Mouse (Mus musculus): ENCODE data around the gene Tom1l2.

Tom1l2 gene

DNA sequence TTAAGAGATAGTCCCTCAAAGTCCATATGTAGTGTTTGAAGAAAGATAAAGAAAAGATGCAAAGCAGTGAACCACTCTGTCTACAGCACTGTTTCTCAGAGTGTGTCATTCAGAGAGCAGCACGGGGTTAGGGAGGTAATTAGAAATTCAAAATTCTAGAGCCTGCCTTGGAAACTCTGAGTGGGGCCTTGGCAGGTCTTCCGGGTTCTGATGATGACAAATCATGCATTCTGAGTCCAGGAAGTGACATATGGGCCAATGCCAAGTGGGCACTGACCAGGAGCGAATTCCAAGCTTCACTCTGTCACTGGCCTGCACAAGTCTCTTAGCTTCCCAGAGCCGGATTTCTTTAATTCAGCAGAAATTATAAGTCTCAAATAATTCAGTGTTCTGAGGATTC lies 6.2 kb downstream of the Tom1l2 start:
- no peak for DNase-seq (ENCODE audit: low read depth, low spot score)

DNA sequence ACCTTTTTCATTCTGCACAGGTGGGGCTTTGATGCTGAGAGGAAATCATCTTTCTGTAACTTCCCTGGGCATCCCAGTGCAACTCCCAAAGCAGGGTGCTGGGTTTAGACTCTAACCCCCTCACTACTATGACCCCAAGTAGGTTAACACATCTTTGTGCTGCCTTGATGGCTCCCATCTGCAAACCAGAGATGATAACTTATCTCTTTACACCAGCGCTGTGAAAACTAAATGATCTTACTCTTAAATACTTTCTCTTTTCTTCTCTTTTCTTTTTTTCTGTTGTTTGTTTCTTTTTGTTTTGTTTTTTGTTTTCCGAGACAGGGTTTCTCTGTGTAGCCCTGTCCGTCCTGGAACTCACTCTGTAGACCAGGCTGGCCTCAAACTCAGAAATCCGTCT lies 6.8 kb downstream of the Tom1l2 start:
- DNase-seq (ENCODE audit: low read depth, low spot score) = no peak

DNA sequence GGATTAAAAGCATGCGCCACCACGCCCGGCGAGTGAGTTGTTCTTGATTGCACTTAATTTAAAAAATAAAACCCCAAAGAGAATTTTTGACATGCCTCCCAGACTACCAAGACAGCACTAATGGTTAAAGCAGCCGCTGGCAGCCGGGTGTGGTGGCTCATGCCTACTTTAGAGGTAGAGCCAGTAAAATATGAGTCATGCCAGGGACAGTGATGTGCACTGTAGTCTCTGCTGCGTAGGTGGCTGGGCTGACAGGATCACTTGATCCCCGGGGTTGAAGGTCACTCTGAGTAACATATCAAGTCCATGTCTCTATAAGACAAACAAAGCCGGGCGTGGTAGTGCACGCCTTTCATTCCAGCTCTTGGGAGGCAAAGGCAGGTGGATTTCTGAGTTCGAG lies 13.3 kb downstream of the Tom1l2 start:
- DNase-seq (ENCODE audit: low read depth, low spot score) = peak; percentile 78

DNA sequence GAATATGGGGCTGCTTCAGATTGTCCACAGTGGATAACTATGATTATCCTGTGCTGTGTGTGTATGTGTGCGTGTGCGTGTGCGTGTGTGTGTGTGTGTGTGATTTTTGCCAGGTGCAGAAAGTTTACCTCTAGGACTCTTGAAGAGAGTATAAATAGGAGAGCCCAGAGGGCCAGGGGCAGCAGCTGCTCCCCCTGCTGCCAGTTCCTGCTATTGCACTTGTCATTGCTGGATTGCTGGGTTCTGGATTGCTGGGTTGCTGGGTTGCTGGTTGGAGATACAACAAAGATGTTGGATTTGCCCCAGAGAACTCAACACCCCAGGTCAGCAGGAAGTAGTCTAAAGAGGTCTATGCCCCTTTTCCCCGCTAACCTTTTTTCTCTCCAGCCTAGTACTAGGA lies 14.4 kb downstream of the Tom1l2 start:
- DNase-seq (ENCODE audit: low read depth, low spot score) = peak; percentile 67

DNA sequence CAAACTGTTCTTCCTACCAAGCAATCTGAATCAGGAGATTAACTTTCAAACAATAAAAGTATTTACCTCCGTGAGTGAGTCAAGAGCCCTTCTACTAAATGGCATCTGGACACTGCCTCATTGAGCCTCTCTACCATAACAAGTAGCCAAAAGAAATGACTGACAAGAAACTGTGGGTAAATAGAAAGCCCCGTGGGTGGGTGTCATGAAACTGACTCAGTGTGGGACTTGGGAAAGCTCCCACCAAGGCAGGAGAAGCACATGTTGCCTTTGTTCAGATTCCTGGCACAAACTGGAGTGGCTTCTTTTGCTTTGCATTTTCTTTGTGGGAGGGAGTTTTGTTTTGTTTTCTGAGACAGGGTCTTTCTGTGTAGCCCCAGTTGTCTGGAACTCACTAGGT lies 16.9 kb downstream of the Tom1l2 start:
- DNase-seq (ENCODE audit: low read depth, low spot score) = no peak

DNA sequence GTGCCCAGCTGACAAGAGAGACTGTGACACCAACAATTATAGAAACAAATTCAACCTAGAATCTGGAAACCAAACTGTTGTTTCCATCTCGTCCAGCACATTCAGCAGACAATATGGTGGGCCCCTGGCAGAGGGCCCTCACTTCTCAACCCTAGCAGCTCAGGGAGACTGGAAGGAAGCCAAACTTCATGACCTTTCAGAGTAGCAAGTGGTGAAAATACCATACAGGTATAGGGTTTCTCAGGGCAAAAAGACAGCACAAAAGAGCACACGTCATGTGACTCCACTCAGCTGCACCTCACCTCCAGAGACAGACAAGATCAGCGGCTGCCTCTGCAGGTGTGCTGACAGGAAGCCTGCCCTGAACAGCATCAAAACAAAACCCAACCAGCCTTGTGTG lies 18.6 kb downstream of the Tom1l2 start:
- no peak for DNase-seq (ENCODE audit: low read depth, low spot score)

DNA sequence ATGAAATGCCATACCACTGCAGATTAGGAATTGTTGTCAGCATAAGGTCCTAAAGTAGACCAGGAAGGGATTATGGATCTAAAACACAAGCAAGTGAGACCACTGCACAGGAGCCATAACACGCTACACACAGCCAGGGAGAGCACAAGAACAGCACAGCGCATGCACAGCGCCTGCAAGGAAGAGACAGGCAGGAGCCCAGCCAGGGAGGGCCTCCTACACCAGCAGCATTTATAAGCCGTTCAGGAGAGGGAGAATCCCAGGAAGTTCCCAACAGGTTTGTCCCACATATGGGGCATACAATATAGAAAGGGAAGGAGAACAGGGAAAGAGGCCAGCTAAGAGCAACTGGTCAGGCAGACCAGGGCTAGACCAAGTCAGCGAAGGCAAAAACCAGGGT lies 19.2 kb downstream of the Tom1l2 start:
- no peak for DNase-seq (ENCODE audit: low read depth, low spot score)

DNA sequence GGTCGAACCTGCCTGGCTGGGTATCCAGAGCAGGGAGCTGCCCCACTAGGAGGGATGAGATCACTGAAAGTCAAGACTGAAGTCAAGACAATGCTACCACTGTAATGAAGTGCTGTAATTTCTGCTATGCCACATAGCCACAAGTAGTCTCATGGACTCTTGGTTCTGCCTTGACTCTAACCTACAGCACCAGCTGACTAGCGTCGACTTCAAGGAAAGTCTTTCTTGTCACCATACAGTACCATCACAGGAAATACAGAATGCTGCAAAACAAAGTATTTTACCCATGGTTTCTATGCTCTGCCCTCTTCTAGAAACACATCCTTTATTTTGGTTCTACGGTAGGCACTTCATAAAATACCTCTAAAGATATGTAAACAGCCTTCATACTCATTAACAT lies 22.2 kb downstream of the Tom1l2 start:
- no peak for DNase-seq (ENCODE audit: low read depth, low spot score)

DNA sequence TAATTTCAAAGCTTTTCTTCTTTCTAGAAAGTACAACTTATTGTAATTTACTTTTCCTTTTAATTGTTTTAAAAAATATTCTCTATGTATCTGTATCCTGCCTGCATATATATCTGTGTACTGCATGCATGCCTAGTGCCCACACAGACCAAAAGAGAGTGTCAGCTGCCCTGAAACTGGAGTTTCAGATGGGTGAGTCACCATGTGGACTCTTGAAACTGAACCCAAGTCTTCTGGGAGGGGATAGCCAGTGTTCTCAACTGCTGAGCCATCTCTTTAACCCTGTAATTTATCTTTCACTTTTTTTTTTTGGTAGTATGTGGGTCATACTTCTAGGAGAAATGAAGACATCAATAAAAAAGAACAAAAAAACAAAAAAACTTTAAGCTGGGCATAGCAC lies 29.0 kb downstream of the Tom1l2 start:
- no peak for DNase-seq (ENCODE audit: low read depth, low spot score)

DNA sequence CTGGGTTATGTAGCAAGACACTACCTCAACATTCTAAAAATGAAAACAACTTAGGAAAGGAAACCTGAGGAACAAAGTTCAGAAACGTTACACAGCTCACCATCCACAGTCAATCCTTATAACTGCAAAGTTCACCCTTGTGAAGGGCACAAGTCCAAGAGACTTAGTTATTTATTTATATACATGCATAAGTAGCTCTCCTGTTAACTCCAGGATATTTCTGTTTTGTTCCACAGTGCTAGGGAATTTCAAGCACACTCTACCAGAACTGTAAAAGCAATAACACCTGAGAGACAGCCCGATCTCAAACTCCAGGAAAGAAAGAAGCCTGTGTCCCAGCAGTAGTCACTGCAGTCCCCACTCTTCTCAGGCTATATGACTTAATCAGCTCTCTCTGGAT lies 31.3 kb downstream of the Tom1l2 start:
- DNase-seq (ENCODE audit: low read depth, low spot score) = no peak

DNA sequence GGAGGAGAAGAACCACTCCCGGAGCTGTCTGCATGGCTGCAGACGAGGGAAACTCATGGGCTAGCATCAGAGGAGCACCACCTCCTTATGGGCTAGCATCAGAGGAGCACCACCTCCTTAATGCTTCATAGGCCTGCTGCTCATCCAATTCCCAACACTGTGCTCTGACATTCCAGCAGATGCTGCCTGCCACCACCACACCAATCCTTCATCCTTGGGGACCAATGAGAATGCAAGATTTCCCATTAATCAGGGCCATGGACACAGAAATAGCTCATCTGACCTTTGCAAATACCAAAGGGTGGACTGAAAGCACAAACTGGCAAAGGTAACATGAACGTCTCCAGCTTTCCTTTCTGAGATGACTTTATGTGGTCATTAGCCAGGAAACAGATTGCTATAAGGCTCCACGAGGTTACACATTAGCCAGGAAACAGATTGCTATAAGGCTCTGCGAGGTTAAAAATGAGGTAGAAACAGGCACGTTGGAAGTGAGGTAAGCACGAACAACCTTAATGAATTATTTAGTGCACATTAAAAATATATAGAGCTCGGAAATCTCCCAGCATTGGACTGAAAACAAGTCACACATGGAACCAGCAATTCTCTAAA lies 32.2 kb downstream of the Tom1l2 start:
- DNase-seq (ENCODE audit: low read depth, low spot score) = no peak

DNA sequence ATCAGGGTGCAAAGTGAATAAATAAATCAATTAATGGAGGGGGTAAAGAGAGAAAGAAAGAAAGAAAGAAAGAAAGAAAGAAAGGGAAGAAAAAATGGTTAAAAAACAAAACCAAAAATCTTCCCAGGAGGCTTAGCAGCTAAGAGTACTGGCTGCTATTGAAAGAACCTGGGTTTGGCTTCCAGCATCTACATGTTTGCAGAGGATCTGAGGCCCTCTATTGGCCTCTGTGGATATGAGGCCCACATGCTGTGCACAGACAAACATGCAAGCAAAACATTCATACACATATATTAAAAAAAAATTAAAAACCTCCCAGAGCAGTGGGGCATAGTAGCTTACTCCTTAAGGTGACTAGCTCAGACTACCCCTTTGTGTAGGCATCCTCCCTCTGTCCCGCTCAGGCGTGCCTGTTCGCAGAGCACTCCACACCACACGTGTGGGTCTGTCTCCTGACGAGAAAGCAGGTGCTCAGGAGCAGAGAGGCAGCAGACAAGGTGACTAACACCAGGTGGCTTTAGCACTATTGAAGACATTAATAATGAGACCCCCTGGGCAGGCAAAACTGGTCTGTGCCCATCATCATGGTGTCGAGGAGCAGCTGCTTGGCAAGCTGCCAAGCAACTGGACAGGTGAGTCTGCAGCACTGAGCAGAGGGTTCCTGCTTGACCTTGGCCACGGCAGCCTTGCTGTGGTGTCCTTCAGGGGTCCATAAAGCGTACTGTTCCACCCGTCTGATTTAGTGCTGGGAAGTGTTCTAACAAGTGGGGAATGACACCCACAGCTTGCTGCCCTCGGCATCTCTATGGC lies 33.2 kb downstream of the Tom1l2 start:
- DNase-seq (ENCODE audit: low read depth, low spot score) = no peak

DNA sequence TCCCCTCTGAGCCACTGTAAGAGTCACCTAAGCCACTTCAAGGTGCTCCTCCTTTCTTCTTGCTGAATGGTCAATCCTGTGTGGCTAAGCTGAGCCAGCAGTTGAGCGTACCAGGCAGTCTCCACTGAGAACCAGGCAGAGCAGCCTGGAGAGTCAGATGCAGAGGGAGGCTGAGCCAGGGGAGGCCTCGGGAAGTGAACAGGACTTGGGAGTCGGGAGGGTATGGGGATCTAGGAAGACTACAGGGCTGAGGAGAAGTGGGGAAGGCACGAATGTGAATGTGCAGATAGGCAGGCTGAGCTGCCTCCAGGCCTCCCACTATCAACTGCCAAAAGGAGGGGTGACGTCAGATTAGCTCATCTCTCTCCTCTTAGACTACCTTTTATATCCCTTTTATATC lies 34.0 kb downstream of the Tom1l2 start:
- no peak for DNase-seq (ENCODE audit: low read depth, low spot score)

DNA sequence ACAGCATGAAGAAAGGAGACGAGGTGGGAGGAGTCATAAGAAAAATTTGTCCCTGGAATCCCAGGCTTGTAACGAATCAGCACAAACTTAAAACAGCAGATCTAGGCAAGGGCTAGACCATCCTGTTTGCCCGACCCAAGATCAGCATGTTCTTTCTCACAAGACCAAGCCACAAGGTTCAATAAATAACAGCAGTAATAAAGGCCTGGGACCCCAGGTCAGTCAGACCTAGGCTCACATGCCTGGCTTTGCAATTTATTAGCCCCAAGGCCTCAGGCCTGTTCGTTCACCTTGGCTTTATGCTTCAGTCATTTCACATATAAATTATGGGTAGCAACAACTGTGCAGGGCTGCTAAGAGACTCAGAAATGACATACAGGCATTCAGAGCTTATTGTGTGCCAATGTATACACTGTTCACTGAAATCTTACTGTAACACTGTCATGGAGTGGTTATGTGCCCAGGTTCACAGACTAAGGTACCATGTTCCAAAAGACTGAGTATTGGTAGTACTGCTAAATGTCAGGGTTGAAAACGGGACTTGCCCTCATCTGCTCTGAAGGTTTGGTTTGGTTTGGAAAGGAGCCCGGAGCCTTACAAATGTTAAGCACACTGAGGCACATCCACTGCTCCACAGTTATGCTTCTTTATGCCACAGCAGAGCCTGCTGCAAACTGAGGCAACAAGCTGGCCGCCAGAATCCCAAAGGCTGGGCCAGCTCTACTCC lies 35.2 kb downstream of the Tom1l2 start:
- no peak for DNase-seq (ENCODE audit: low read depth, low spot score)

DNA sequence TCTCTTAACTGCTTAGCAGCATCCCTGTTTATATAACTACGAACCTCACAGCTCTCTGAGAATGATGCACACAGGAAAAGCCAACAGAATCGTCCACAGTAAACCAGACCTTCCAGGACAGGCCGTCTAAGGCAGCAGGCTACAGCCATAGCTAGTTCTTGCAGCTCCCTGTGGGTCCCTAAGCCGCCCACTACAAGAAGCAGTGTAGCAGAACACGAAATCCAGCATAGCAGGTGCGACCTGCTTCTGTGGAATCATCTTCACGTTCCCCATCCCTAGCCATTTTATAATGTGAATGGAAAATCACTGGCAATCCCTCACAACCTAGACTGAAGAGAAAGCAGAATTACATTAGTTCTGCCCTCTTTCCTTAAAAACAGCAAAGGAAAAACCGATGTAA lies 35.8 kb downstream of the Tom1l2 start:
- DNase-seq (ENCODE audit: low read depth, low spot score) = no peak

DNA sequence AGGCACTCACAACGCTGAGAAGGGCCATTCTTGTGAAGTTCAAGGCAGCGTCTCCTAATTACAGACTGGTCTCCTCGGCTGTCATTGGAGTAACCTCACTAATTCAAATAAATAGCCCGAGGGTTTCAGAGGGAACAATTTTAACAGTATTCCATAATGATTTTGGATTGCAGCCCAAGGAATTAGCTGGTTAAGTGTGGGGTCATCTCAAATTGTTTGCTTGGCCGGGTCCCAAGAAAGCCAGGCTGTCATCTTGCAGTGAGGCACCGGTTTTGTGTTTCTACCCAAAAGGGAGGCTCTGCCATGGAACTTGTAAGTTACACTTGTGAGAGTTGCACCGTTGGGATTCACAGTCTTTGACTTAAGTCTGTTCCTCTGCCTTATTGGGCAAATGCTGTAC lies 36.5 kb downstream of the Tom1l2 start:
- DNase-seq (ENCODE audit: low read depth, low spot score) = no peak

DNA sequence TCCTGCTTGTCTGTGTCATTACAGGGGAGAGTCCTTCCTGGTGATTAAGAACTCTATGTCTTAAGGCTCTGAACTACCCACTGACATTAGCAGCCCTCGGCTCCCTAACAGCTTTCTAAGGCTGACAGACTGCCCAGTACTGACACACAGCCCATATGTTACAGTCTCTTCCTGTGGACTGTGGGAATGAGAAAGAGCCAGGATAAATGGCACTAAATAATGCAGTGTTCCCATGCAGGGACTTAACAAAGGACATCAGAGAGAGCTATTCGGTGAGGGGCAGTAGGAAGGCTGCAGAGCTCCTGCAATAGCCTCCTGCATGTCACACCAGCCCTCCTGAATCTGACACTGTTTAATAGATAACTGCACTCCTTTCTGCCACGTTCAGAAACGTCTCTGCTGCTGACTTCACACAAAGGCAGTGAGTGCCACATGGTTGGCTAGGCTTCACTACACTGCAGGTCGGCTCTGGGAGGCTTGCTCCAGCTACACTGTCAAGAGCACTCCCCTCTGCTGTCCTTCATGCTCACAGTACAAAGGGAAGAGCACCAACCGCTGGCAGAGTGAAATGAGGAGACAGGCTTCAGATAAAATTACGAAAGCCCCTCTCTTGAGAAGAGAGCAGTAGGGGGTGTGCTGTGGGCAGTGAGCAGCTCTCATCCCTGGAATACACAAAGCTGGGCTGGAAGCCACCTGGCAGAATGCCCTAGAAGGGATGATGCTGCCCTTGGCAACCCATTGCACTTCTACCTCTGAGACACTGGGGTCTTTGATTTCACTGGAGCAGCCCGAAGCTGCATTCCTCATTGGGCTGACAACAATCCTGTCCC lies 41.5 kb downstream of the Tom1l2 start:
- DNase-seq (ENCODE audit: low read depth, low spot score) = no peak

DNA sequence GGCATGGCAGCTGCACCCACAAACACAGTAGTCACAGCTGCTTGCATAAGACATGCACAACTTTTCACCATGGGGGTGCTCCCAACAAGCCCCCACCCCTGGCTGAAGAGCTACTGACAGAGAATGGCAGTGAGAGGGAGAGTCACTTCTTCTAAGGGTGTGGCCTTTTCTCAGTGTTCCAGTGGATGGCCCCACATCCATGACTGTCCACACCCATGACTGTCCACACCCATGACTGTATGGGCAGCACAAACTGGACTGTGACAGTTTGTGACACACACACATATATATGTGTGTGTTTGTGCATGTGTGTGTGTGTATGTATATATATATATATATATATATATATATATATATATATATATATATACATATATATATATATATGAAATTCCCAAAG lies 42.8 kb downstream of the Tom1l2 start:
- no peak for DNase-seq (ENCODE audit: low read depth, low spot score)

DNA sequence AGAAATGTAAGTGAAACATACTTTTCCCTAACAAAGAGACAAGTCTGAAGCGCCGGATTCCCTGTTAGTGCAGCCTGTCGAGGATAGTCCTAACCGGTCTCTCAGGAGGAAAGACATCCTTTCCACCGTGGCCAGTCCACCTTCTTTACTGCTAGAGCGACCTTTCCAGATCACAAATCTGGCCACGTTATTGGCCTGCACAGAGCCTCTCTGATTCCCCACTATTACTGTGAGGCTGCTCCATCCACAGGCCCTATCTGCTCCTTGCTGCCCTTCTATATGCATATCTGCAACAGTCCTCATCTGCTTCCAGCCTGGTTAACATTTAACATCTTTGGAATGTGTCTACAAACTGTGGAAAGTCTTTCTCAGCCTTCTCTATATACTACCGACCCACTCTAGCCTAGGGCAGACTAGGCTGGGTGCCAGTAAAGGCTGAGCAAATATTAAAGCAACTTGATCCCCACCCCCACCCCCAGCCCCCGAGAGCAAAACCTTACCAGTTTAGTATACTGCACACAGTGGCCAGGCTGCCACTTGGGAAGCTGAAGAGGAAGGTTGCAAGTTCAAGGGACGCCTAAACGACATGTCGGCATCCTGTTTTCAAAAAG lies 44.1 kb downstream of the Tom1l2 start:
- DNase-seq (ENCODE audit: low read depth, low spot score) = no peak

DNA sequence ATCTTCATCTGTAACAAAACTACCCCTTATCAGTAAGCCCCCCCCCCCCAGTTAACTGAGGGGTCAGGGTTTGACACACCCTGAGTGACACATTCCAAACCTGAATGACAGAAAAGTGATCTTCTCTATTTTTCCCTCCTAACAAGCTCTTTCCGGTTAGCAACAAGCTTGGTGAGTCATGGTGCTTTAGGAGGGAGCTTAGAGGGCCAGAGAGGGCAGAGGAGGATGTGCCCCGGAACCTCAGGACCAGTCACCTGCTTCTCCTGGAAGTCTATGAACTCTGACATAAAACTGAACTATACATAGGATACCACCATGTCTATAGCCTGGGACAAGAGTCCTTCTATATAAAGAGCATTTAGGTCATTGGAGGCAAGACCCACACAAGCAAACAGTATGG lies 44.6 kb downstream of the Tom1l2 start:
- no peak for DNase-seq (ENCODE audit: low read depth, low spot score)

DNA sequence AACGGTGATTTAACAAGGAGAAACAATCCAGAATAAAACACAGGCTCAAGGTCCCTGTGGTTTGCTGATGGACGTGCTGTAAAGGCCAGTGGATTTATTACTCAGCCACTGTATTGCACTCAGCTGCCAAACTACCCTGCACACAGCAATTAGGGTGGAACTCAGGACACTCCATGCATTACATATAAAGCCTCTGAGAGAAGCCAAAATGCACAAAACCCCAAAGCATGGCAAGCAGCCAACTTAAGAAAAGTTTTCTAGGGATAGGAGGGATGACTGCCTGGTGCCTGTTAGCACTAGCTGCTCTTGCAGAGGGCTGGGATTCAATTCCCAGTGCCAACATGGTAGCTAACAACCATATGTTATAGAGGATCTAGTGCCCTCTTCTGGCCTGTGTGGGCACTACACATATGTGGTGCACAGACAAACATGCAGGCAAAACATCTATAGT lies 45.3 kb downstream of the Tom1l2 start:
- DNase-seq (ENCODE audit: low read depth, low spot score) = peak; percentile 65

DNA sequence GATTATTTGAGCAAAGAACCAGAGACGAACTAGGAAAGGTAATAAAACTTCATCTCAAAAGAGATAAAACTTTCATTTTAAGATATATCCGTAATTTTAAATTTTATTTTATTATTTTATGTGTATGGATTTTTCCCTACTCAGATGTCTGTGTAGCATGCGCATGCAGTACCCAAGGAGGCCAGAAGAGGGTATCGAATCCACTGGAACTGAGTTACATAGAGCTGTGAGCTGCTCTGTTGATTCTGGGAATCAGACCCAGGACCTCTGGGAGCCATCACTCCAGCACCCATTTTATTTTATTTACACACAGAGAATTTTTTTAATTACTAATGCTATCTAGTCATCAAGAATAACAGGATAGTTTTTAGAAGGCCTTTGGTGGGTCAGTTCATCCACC lies 45.9 kb downstream of the Tom1l2 start:
- DNase-seq (ENCODE audit: low read depth, low spot score) = peak; percentile 60
